Mouse (Mus musculus) stomach, postnatal 0 days (tissue): ENCODE measurements at regions not wholly inside any gene's neighbourhood (a gene's known extent, or its start where the extent isn't known, plus 50 kb on each side); places are given as distances from the start of the nearest gene placed in this dataset.

Experiments
- CTCF ChIP-seq: IDR thresholded peaks from 2 replicates; pipeline ENCODE4 v1.5.1; 2016; ENCODE audit warnings: antibody characterized with exemption, low read depth, mild to moderate bottlenecking, moderate library complexity
- EP300 ChIP-seq: optimal IDR thresholded peaks from 2 replicates; pipeline ENCODE3; 2016; ENCODE audit warnings: antibody characterized with exemption

DNA sequence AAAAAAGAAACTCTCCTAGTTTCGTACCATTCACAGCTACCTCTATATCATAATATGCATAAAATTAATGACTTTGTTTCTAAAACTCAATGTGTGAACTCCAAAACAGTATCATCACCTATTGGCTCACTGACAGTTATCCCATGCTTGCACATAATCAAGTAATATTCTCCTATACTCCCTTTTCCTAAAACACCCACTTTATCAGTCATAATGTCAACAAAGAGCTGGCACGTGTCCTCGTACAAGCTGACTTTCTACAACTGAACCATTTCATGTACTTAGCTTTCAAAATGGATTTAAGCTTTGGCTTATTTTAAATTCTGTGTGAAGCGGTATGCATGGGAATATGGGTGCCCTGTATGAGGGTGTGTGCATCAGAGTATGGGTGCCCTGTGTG lies 58.0 kb upstream of the Golim4 start:
- TF ChIP-seq CTCF (no peak), EP300 (no peak)
